Mouse (Mus musculus) layer of hippocampus, adult 2 months (tissue): ENCODE measurements around the gene Glis3. TPM values are rescaled to one million over a fixed set of nuclear protein-coding genes. Genes with fewer than 3 reads are reported as not detected.
A peak's percentile ranks its signal among the peaks of the same experiment; 100 is the strongest.

ENCODE experiments used
- DNase-seq, 2 experiments: peaks; one replicate each; pipeline ENCODE4 v3.0.0; 2022; ENCODE audit warnings: low spot score in 2 of 2
- H3K27ac ChIP-seq: fragments of 200-600 bp; 2 replicates; pipeline ENCODE4 v1.8.1; 2022
- H3K4me3 ChIP-seq: fragments of 200-600 bp; 2 replicates; pipeline ENCODE4 v1.8.1; 2022; ENCODE audit warnings: mild to moderate bottlenecking
- CTCF ChIP-seq: fragments of 200-600 bp; conservative IDR thresholded peaks from 2 replicates; pipeline ENCODE4 v1.8.1; 2022; ENCODE audit warnings: antibody characterized with exemption, mild to moderate bottlenecking, moderate library complexity
- total RNA-seq, 2 experiments: library from RNA; stranded (reverse); gene quantifications; 2 replicates each; pipeline ENCODE4 v1.2.3; 2021

The Glis3 gene
- total RNA-seq, 2 experiments from 2014 or later = 33.0 to 36.4 TPM

DNA sequence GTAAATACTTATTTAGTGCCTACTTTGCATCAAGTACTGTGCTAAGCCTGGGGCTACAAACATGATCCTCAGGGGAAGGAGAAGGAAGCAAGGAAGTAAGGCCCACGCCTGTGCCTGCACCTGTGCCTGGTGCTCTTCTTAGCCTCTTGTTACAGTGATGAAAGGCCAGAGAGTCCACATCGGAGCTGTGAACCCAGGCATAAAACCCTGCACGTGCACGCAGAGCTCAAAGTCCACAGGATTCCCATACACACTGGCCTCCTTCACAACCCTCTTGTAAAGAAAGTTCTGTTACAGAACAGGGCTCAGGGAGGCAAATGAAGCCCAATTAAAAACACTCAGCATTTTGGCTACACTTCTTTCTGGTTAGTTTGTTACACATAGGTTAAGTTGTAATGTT lies 398.5 kb downstream of the Glis3 start:
- Histone ChIP-seq H3K4me3 (no peak overlapping the region), H3K27ac (no peak overlapping the region)
- no peak for TF ChIP-seq CTCF
- no peak for DNase-seq

DNA sequence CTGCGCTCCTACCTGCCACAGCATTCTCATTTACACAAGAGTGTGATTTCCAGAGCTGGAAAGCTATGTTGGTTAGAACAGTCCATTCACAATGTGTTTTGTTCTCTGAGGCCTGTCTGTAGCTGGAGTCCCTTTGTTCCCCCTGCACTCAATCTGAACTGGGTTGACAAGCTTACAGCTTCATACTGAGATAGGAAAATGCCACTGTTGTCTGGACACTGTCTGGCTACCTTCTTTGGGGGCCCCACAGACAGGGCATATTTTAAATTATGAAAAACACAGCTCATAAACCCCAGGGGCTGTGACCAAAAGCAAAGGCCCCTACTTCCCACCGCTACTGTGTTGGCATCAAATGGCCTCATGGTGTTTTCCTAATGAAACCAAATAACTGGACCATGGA lies 402.8 kb downstream of the Glis3 start:
- Histone ChIP-seq H3K4me3 (no peak overlapping the region), H3K27ac (no peak overlapping the region)
- no peak for TF ChIP-seq CTCF
- DNase-seq = no peak

DNA sequence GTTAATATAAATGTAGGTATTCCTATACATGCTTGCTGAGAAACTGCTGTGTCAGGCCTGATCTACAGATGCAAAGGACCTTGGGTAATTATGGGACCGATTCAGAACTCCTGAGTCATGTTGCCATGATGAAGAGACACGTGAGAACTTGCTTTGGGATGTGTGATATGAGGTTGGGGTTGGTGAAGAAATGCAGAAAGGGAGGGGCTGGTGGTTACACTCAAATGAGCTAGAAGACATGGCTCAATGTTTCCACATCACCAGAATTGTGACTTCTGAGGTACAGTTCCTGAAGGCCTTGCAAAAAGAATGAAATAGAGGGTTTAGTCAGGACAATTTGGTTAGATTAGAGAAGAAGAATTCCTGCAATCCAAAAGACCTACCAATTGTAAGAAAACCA lies 405.4 kb downstream of the Glis3 start:
- Histone ChIP-seq H3K4me3 (no peak overlapping the region), H3K27ac (no peak overlapping the region)
- TF ChIP-seq CTCF = no peak
- DNase-seq = no peak

DNA sequence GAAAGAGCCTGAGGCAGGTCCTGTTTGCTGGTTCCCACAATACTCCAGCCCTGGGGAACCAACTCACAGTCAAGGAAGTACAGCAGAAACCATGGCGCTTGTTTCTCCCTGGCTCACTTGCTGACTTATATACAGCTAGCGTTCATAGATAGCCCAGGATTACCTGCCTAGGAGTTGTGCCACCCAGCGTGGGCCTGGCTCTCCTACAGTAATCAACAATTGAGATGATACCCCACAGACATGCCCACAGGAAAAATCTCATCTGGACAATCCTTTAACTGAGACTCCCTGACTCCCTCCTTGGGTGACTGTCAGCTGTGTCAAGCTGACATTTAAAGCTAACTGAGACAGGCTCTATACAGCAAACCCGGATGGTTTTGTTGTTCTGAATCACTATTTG lies 405.9 kb downstream of the Glis3 start:
- Histone ChIP-seq H3K27ac (no peak overlapping the region), H3K4me3 (no peak overlapping the region)
- no peak for DNase-seq
- TF ChIP-seq CTCF = no peak

DNA sequence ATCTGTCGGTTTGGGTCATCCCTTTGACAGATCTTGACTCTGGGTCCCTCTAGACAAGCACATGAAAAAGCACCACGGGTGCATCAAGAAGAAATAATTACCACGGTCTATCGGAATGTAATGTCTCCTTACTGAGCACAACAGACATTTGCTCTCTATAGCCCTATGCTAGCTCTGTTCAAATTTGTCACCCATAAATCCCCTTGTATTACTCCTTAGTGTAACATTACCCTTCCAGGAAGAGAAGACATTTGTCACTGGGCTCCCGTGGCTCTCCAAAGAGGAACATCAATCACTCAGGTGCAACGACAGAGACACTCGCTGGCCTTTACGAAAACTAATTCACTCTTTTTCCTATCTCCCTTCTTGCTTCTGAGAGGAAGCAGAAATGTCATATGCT lies 413.0 kb downstream of the Glis3 start:
- no peak for TF ChIP-seq CTCF
- H3K4me3 ChIP-seq = no peak overlapping the region
- DNase-seq = no peak
- H3K27ac ChIP-seq = no peak overlapping the region

DNA sequence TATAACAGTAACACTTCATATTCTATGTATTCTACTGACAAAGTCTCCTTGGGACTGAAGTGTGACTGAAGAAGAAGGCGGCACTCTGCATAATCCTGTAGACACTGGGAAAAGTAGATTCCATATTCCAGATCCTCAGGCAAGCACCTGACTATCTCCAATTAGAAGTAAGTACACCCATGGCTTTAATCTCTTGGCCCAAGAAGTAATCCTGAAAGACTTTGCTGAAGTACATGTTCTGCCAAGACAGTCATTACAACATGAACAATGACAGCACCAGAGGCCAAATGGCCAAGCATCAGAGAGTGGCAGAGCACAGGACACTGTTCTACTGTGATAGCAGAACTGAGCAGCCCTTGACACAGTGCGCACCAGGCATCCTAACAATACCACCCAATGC lies 414.1 kb downstream of the Glis3 start:
- no peak for DNase-seq

DNA sequence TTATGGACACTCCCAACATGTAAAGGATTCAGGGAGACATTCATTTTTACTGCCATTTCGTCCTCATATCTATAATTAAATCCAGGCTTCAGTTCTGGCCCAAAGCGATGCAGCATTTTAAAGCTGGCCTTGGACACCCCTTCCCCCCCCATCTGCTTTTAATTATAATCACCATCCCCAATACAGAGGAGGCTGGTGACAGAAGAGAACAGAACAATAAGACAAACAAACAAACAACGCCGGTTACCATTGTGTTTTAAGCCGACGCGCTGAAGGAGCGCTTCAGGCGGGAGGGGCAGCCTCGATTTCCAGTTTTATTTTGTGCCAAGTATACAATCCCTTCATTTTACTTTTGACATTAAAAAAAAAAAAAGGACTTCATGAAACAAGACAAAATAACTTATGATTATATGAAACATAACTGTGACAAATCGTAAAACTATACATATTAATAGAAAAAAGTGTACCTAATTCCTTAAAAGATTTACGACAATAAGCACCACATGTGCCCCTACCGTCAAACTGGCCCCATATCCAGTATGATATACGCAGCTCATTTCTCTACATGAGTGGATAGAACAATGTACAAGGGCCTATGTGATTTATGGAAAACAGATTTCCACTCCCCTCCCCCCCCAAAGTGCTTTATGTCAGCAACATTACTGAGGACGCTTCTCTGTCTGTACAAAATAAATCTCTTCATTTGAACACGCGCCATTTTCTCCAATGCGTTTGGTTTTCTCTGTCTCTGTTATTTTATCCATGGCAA lies 420.8 kb downstream of the Glis3 start:
- no peak for DNase-seq
- TF ChIP-seq CTCF = no peak
- H3K4me3 ChIP-seq = no peak overlapping the region
- H3K27ac ChIP-seq = no peak overlapping the region

More for the DNA sequence above, 414.1 kb downstream of the Glis3 start:
- no peak for TF ChIP-seq CTCF
- Histone ChIP-seq H3K27ac (no peak overlapping the region), H3K4me3 (no peak overlapping the region)

DNA sequence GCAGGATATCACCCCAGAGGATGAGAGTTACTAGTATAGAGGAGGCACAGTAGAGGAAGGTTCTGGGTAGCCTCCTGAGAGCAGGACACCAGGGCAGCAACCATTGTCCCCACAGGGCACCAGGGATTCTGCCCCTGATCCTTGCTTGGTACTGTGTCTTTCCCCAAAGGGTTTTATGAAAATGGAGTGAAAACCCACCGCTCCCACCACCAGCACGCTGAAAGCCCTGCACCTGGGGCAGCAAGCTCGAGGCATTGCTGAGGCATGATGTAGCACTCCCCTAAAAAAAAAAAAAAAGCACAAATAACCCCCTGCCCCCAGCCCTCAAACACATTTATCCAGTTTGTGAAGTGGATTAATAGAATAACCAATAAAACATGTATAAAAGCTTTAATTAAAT lies 421.4 kb downstream of the Glis3 start:
- no peak for TF ChIP-seq CTCF
- Histone ChIP-seq H3K27ac (no peak overlapping the region), H3K4me3 (no peak overlapping the region)
- no peak for DNase-seq

DNA sequence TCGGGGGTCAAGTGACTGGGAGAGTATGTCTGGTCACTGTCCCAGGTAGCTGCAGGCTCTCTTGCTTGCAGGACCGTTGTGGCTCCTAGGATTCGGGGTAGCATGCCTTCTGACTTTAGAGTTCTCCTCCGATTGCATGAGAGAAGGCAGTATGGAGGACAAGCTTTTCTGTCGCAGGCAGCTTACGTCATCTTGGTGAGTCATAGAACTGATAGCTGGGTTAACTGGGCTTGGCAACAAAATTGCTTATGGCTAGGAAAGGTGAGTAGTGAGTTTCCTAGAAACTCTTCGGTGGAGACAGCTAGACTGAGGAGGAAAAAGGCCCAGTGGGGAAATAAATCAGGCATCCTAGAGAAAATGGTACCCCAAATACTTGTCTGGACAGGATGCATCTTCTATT lies 432.5 kb downstream of the Glis3 start:
- DNase-seq = no peak
- Histone ChIP-seq H3K27ac (no peak overlapping the region), H3K4me3 (no peak overlapping the region)
- TF ChIP-seq CTCF = no peak

DNA sequence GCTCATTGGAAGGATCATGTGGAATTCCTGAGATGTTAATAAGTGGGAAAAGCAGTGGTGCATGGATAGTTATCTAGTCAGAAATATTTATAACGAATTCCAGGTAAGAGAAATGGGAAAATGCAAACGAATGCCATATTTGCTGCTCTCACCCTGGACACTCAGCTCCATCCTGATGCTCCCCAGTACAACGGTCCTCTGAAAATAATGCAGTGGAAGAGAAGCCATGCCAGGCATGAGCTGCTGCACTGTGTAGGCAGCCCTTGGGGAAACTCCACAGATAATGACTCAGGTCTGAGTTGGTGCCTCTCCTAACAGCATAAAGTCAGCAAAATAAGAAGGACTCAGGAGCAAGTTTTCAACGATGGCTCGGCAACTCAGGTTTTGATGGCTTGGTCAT lies 433.7 kb downstream of the Glis3 start:
- no peak overlapping the region for H3K27ac ChIP-seq
- TF ChIP-seq CTCF = no peak
- no peak for DNase-seq
- no peak overlapping the region for H3K4me3 ChIP-seq

DNA sequence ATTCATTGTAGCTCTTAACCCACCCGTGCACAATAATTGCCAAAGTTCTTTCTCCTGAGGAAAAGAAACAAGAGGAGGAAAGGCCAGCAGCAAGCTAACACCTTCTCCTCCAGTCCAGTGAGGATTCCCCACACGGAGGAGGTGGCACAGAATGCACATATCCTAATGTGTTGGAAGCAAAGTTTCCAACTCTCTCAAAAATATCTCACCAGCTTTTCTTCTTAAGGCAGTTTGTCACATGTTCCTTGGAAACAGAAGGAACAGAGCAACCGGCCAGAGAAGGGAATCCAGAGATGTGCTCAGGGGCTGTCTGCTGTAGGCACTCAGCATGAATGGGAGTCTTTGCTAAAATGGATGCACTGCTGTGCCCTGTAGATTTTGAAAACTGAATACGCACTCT lies 441.8 kb downstream of the Glis3 start:
- no peak for TF ChIP-seq CTCF
- Histone ChIP-seq H3K4me3 (no peak overlapping the region), H3K27ac (peak overlapping the region; percentile 87)
- no peak for DNase-seq

DNA sequence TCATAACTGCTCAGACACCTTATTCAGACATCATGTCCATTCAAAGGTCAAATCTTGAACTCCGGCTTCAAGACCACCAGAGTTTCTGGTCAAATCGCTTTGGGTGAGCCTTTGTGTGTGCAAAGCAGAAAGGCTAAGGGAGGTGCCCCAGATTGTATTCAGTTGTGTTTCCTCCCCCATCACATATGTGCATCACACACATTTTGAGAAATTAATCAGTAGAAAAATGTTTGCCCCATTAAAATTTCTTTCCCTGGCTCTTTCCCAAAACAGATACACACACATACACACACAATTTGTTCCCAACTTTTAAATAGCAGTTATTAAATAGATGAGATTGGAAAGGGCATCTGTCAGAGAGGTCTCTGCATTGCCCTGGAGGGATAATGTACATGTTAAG lies 442.3 kb downstream of the Glis3 start:
- DNase-seq = peak; percentile 49 to 50
- Histone ChIP-seq H3K27ac (peak overlapping the region; percentile 87), H3K4me3 (no peak overlapping the region)
- no peak for TF ChIP-seq CTCF

DNA sequence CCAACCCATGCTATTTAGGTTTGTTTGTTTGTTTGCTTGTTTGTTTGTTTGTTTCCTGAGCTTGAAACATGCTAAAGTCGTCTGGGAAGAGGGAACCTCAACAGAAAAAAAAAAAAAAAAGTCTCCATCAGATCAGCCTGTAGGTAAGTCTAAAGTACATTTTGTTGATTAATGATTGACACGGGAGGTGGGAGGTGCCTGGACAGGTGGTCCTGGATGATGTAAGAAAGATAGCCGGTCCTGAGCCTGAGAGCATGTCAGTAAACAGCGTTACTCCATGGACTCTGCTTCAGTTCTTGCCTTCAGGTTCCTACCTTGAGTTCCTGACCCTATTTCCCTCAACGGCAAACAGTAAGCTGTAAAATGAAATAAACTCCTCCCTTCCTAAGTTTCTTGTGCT lies 444.3 kb downstream of the Glis3 start:
- no peak for DNase-seq
- Histone ChIP-seq H3K4me3 (no peak overlapping the region), H3K27ac (0 out of 2 replicates have a peak overlapping the region, but pooled peaks have one; percentile 82)
- no peak for TF ChIP-seq CTCF

DNA sequence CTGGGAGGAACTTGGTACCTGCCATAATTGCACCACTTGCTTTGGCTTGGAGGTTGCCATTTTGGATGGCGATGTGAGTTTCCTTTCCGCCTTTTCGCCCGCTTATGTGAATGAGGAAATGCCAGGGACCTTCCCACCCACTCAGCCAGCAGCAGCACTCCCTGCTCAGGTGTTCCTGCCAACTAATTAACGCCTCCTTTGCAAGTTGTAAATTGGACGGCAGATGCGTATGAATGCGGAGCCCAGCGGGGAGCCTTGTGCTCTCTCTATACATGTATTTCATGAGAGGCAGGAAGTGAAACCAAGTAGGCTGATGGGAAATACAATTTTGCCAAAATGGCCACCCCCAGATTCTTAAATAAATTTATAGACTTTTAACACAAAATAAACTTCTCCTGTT lies 444.8 kb downstream of the Glis3 start:
- no peak overlapping the region for H3K4me3 ChIP-seq
- peak in 1 of 2 experiments; percentile 15 for DNase-seq
- H3K27ac ChIP-seq = no peak overlapping the region
- no peak for TF ChIP-seq CTCF
